Mouse (Mus musculus): ENCODE results near the gene Aurkb. TPM values are rescaled to one million over a fixed set of nuclear protein-coding genes. Genes with fewer than 3 reads are reported as not detected.
A peak's percentile ranks its signal among the peaks of the same experiment; 100 is the strongest.
"Not testable (repeated sequence)": the region's sequence is repeated elsewhere in the genome, so short reads cannot be mapped to it uniquely, and the experiment has no call there.

Aurkb gene
- 14.6 and 29.6 TPM in 2 replicates for polyA plus RNA-seq (2014; fragmentation: Nextera tagmentation; extraction: Ambion mirVana)

- peak; percentile 96 for DNase-seq
- Histone ChIP-seq H3K36me3 (ENCODE audit: control insufficient read depth, insufficient read depth, low read length) (no peaks in the 10 kb centered on the region), H3K27me3 (ENCODE audit: control insufficient read depth, insufficient read depth, low read length) (no peaks in the 10 kb centered on the region), H3K4me1 (ENCODE audit: control insufficient read depth, insufficient read depth, low read length) (peaks cover 6% of the 10 kb centered on the region; the same call in 1 of the 2 replicates), H3K27ac (replicated peaks; ENCODE audit: low read depth, low read length) (no peak within 1 kb of the TSS), H3K9me3 (ENCODE audit: control insufficient read depth, low read length) (no peaks in the 10 kb centered on the region), H3K4me3 (replicated peaks; ENCODE audit: low read depth, low read length) (peak within 1 kb of the TSS; percentile 58), H3K9ac (replicated peaks; ENCODE audit: low read length) (peak within 1 kb of the TSS; percentile 20), H3K4me2 (ENCODE audit: low read length) (peak within 1 kb of the TSS; percentile 98)
- WGBS: under 1% methylated on average over 54 of the region's 54 CpGs
- ATAC-seq (ENCODE audit: low FRiP score, low TSS enrichment): peak; percentile 75
Observed at GRCm38 (mm10) chr11:69045531-69046394, at the start of gene Aurkb. Aurkb (plus strand) TSS chr11:69045647.

GRCm38 (mm10) chr11:68997080-68997479 is 48.4 kb upstream of the Aurkb start:
- no peaks in the 10 kb centered on the region for H3K4me1 ChIP-seq (ENCODE audit: control insufficient read depth, insufficient read depth, low read length)
- no peak overlapping the region for H3K4me3 ChIP-seq (replicated peaks; ENCODE audit: low read depth, low read length)
- no peak overlapping the region for H3K27ac ChIP-seq (replicated peaks; ENCODE audit: low read depth, low read length)
- H3K4me2 ChIP-seq (ENCODE audit: low read length): no peak overlapping the region
- WGBS: 96% methylated on average over 4 of the region's 4 CpGs
- no peak for ATAC-seq (ENCODE audit: low FRiP score, low TSS enrichment)
- H3K9me3 ChIP-seq (ENCODE audit: control insufficient read depth, low read length): no peaks in the 10 kb centered on the region
- H3K9ac ChIP-seq (replicated peaks; ENCODE audit: low read length): no peak overlapping the region
- no peaks in the 10 kb centered on the region for H3K27me3 ChIP-seq (ENCODE audit: control insufficient read depth, insufficient read depth, low read length)
- peaks cover 93% of the 10 kb centered on the region for H3K36me3 ChIP-seq (ENCODE audit: control insufficient read depth, insufficient read depth, low read length)
- DNase-seq: no peak

GRCm38 (mm10) chr11:69002782-69003181 is 42.7 kb upstream of the Aurkb start:
- H3K9me3 ChIP-seq (ENCODE audit: control insufficient read depth, low read length); ATAC-seq (ENCODE audit: low FRiP score, low TSS enrichment); H3K9ac ChIP-seq (replicated peaks; ENCODE audit: low read length); DNase-seq; H3K27ac ChIP-seq (replicated peaks; ENCODE audit: low read depth, low read length); H3K4me3 ChIP-seq (replicated peaks; ENCODE audit: low read depth, low read length); H3K4me1 ChIP-seq (ENCODE audit: control insufficient read depth, insufficient read depth, low read length); H3K4me2 ChIP-seq (ENCODE audit: low read length); H3K27me3 ChIP-seq (ENCODE audit: control insufficient read depth, insufficient read depth, low read length): not testable (repeated sequence)
- H3K36me3 ChIP-seq (ENCODE audit: control insufficient read depth, insufficient read depth, low read length): peaks cover 55% of the 10 kb centered on the region
- WGBS: 96% methylated on average over 4 of the region's 4 CpGs

- H3K36me3 ChIP-seq (ENCODE audit: control insufficient read depth, insufficient read depth, low read length): peaks cover 47% of the 10 kb centered on the region
- no peak overlapping the region for H3K9ac ChIP-seq (replicated peaks; ENCODE audit: low read length)
- H3K27ac ChIP-seq (replicated peaks; ENCODE audit: low read depth, low read length): no peak overlapping the region
- ATAC-seq (ENCODE audit: low FRiP score, low TSS enrichment): no peak
- H3K4me1 ChIP-seq (ENCODE audit: control insufficient read depth, insufficient read depth, low read length): peaks cover 6% of the 10 kb centered on the region; the same call in 1 of the 2 replicates
- H3K4me2 ChIP-seq (ENCODE audit: low read length): no peak overlapping the region
- H3K27me3 ChIP-seq (ENCODE audit: control insufficient read depth, insufficient read depth, low read length): no peaks in the 10 kb centered on the region
- 67% methylated on average over 4 of the region's 4 CpGs for WGBS
- no peak overlapping the region for H3K4me3 ChIP-seq (replicated peaks; ENCODE audit: low read depth, low read length)
- DNase-seq: no peak
- no peaks in the 10 kb centered on the region for H3K9me3 ChIP-seq (ENCODE audit: control insufficient read depth, low read length)
Observed at GRCm38 (mm10) chr11:69003592-69003991, 41.9 kb upstream of the Aurkb start.

- Histone ChIP-seq H3K4me1 (ENCODE audit: control insufficient read depth, insufficient read depth, low read length) (peaks cover 6% of the 10 kb centered on the region; the same call in 1 of the 2 replicates), H3K27me3 (ENCODE audit: control insufficient read depth, insufficient read depth, low read length) (no peaks in the 10 kb centered on the region), H3K9ac (replicated peaks; ENCODE audit: low read length) (no peak overlapping the region), H3K4me3 (replicated peaks; ENCODE audit: low read depth, low read length) (no peak overlapping the region), H3K36me3 (ENCODE audit: control insufficient read depth, insufficient read depth, low read length) (peaks cover 33% of the 10 kb centered on the region), H3K9me3 (ENCODE audit: control insufficient read depth, low read length) (no peaks in the 10 kb centered on the region), H3K27ac (replicated peaks; ENCODE audit: low read depth, low read length) (no peak overlapping the region), H3K4me2 (ENCODE audit: low read length) (no peak overlapping the region)
- WGBS: 89% methylated on average over 7 of the region's 7 CpGs
- no peak for DNase-seq
- ATAC-seq (ENCODE audit: low FRiP score, low TSS enrichment): no peak
Observed at GRCm38 (mm10) chr11:69005193-69005592, 40.3 kb upstream of the Aurkb start.

GRCm38 (mm10) chr11:69006575-69006974 is 38.9 kb upstream of the Aurkb start:
- ATAC-seq (ENCODE audit: low FRiP score, low TSS enrichment); H3K4me2 ChIP-seq (ENCODE audit: low read length); H3K4me3 ChIP-seq (replicated peaks; ENCODE audit: low read depth, low read length); H3K27me3 ChIP-seq (ENCODE audit: control insufficient read depth, insufficient read depth, low read length); H3K9ac ChIP-seq (replicated peaks; ENCODE audit: low read length); DNase-seq; H3K9me3 ChIP-seq (ENCODE audit: control insufficient read depth, low read length); H3K27ac ChIP-seq (replicated peaks; ENCODE audit: low read depth, low read length): not testable (repeated sequence)
- Histone ChIP-seq H3K36me3 (ENCODE audit: control insufficient read depth, insufficient read depth, low read length) (peaks cover 19% of the 10 kb centered on the region), H3K4me1 (ENCODE audit: control insufficient read depth, insufficient read depth, low read length) (peaks cover 12% of the 10 kb centered on the region)

- peak; percentile 98 for DNase-seq
- WGBS: 9% methylated on average over 38 of the region's 38 CpGs
Observed at GRCm38 (mm10) chr11:69008182-69009121, 37.0 kb upstream of the Aurkb start, which contains the start of gene Pfas. Pfas (minus strand) TSS chr11:69008460.

GRCm38 (mm10) chr11:69009508-69009907 is 35.9 kb upstream of the Aurkb start:
- Histone ChIP-seq H3K9me3 (ENCODE audit: control insufficient read depth, low read length) (no peaks in the 10 kb centered on the region), H3K27ac (replicated peaks; ENCODE audit: low read depth, low read length) (no peak overlapping the region), H3K27me3 (ENCODE audit: control insufficient read depth, insufficient read depth, low read length) (no peaks in the 10 kb centered on the region), H3K9ac (replicated peaks; ENCODE audit: low read length) (no peak overlapping the region), H3K4me2 (ENCODE audit: low read length) (no peak overlapping the region), H3K4me3 (replicated peaks; ENCODE audit: low read depth, low read length) (no peak overlapping the region), H3K4me1 (ENCODE audit: control insufficient read depth, insufficient read depth, low read length) (peaks cover 13% of the 10 kb centered on the region), H3K36me3 (ENCODE audit: control insufficient read depth, insufficient read depth, low read length) (0 out of 2 replicates have a peak, but pooled peaks cover 2% of the 10 kb centered on the region)
- ATAC-seq (ENCODE audit: low FRiP score, low TSS enrichment) (no peak), DNase-seq (no peak)
- WGBS: 93% methylated on average over 1 of the region's 1 CpGs

More at GRCm38 (mm10) chr11:69008182-69009121, 37.0 kb upstream of the Aurkb start, which contains the start of gene Pfas:
- Histone ChIP-seq H3K4me3 (replicated peaks; ENCODE audit: low read depth, low read length) (peak within 1 kb of the TSS; percentile 68), H3K27ac (replicated peaks; ENCODE audit: low read depth, low read length) (peak within 1 kb of the TSS; percentile 45), H3K36me3 (ENCODE audit: control insufficient read depth, insufficient read depth, low read length) (peaks cover 4% of the 10 kb centered on the region; the same call in 1 of the 2 replicates), H3K4me1 (ENCODE audit: control insufficient read depth, insufficient read depth, low read length) (peaks cover 13% of the 10 kb centered on the region), H3K4me2 (ENCODE audit: low read length) (peak within 1 kb of the TSS; percentile 71), H3K9me3 (ENCODE audit: control insufficient read depth, low read length) (no peaks in the 10 kb centered on the region), H3K27me3 (ENCODE audit: control insufficient read depth, insufficient read depth, low read length) (no peaks in the 10 kb centered on the region), H3K9ac (replicated peaks; ENCODE audit: low read length) (peak within 1 kb of the TSS; percentile 61)
- ATAC-seq (ENCODE audit: low FRiP score, low TSS enrichment): peak; percentile 85
